Mouse (Mus musculus): ENCODE measurements around the gene Cald1. TPM values are rescaled to one million over a fixed set of nuclear protein-coding genes. Genes with fewer than 3 reads are reported as not detected.

The Cald1 gene
- polyA plus RNA-seq, 1 experiment from 2014 or later, result 73.1 TPM

- Histone ChIP-seq H3K36me3 (ENCODE audit: poor library complexity, severe bottlenecking) (no peaks in the 10 kb centered on the region), H3K4me1 (no peaks in the 10 kb centered on the region), H3K4me3 (no peak overlapping the region), H3K9ac (no peak overlapping the region), H3K27me3 (peaks cover 21% of the 10 kb centered on the region), H3K4me2 (no peak overlapping the region), H3K9me3 (replicated peaks) (no peaks in the 10 kb centered on the region), H3K27ac (no peak overlapping the region)
- WGBS, result 31% methylated on average over 5 of the region's 5 CpGs
- no peak for ATAC-seq
Measured at GRCm38 (mm10) chr6:34648017-34648787, 49.9 kb downstream of the Cald1 start.

GRCm38 (mm10) chr6:34651298-34651697, 53.0 kb downstream of the Cald1 start:
- Histone ChIP-seq H3K4me3 (no peak overlapping the region), H3K4me1 (no peaks in the 10 kb centered on the region), H3K27me3 (peaks cover 21% of the 10 kb centered on the region), H3K9me3 (replicated peaks) (no peaks in the 10 kb centered on the region), H3K9ac (no peak overlapping the region), H3K4me2 (no peak overlapping the region), H3K27ac (no peak overlapping the region), H3K36me3 (ENCODE audit: poor library complexity, severe bottlenecking) (no peaks in the 10 kb centered on the region)
- no peak for ATAC-seq
- 80% methylated on average over 7 of the region's 7 CpGs for WGBS

DNA sequence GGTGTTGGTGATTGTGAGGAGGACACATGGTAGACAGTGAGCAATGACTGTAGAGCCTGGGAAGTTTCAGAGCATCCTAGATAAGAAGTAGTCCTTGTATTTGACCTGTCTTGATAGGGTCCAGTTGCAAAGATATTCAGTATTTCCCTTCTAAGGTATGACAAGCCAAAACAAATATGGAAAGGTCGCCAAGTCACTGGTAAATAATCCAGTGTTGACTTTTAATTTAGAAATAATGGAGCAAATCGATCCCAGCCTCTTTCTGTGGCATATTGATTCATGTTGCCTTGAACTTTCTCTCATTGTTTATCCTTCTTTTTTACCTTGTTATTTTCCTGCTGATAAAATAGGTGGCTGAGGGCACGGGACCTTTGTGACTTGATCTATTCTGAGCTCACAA, 57.4 kb downstream of the Cald1 start:
- 84% methylated on average over 3 of the region's 3 CpGs for WGBS
- H3K4me3 ChIP-seq, result no peak overlapping the region

GRCm38 (mm10) chr6:34658791-34659190, 60.5 kb downstream of the Cald1 start:
- 91% methylated on average over 5 of the region's 5 CpGs for WGBS
- no peak overlapping the region for H3K9ac ChIP-seq

More for the DNA sequence above, 57.4 kb downstream of the Cald1 start:
- no peak for ATAC-seq
- Histone ChIP-seq H3K27ac (no peak overlapping the region), H3K4me2 (no peak overlapping the region), H3K4me1 (peaks cover 2% of the 10 kb centered on the region), H3K9me3 (replicated peaks) (no peaks in the 10 kb centered on the region), H3K9ac (no peak overlapping the region), H3K36me3 (ENCODE audit: poor library complexity, severe bottlenecking) (no peaks in the 10 kb centered on the region), H3K27me3 (peaks cover 10% of the 10 kb centered on the region)

DNA sequence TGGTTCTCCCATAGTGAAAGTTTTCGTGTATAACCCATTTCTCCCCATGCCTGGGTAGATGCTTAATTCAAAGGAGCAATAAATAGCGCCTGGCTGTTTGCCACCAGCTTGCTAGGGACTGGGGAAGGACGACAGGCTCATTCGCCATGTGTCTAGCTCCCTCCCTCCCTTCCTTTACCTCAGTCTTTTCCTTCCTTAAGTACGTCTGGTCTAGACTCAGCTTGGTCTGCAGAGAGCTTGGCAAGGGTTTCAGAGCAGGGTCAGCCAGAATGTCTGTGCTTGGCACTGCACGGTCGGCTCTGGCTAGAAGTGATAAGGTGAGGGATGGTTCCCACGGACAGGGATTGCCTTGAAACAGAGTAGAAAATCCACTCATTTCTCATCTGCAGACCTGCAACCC, 62.4 kb downstream of the Cald1 start:
- Histone ChIP-seq H3K4me2 (no peak overlapping the region), H3K36me3 (ENCODE audit: poor library complexity, severe bottlenecking) (no peaks in the 10 kb centered on the region), H3K9me3 (replicated peaks) (no peaks in the 10 kb centered on the region), H3K27ac (no peak overlapping the region), H3K4me3 (no peak overlapping the region), H3K4me1 (peaks cover 7% of the 10 kb centered on the region), H3K27me3 (no peaks in the 10 kb centered on the region), H3K9ac (no peak overlapping the region)
- 40% methylated on average over 8 of the region's 8 CpGs for WGBS
- ATAC-seq, result no peak

More at GRCm38 (mm10) chr6:34658791-34659190, 60.5 kb downstream of the Cald1 start:
- no peaks in the 10 kb centered on the region for H3K27me3 ChIP-seq
- no peak overlapping the region for H3K4me3 ChIP-seq
- no peaks in the 10 kb centered on the region for H3K9me3 ChIP-seq (replicated peaks)
- H3K27ac ChIP-seq, result no peak overlapping the region
- no peak overlapping the region for H3K4me2 ChIP-seq
- peaks cover 7% of the 10 kb centered on the region for H3K4me1 ChIP-seq
- no peak for ATAC-seq
- H3K36me3 ChIP-seq (ENCODE audit: poor library complexity, severe bottlenecking), result no peaks in the 10 kb centered on the region

DNA sequence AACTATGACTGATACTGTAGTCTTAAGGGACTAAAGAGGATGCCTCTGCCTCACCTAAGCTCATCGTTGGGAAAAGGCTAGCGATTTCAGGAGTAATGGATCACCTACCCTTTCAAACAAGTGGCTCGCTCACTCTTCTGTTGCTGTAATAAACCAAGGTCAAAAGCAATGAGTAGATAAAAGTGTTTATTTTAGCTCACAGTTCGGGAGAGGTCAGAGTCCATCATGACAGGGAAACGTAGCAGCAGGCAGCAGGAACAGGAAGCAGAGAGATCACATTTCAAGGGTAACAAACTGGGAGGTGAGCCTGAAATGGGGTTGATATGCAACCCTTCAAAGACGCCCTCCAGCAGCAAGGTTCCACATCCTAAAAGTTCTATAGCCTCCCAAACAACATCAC, 64.3 kb downstream of the Cald1 start:
- Histone ChIP-seq H3K4me2 (no peak overlapping the region), H3K4me1 (peaks cover 7% of the 10 kb centered on the region), H3K27me3 (no peaks in the 10 kb centered on the region), H3K27ac (no peak overlapping the region), H3K9me3 (replicated peaks) (no peaks in the 10 kb centered on the region), H3K4me3 (no peak overlapping the region), H3K36me3 (ENCODE audit: poor library complexity, severe bottlenecking) (no peaks in the 10 kb centered on the region), H3K9ac (no peak overlapping the region)
- ATAC-seq, result no peak
- 89% methylated on average over 6 of the region's 6 CpGs for WGBS

GRCm38 (mm10) chr6:34664291-34664690, 66.0 kb downstream of the Cald1 start:
- Histone ChIP-seq H3K27me3 (no peaks in the 10 kb centered on the region), H3K27ac (no peak overlapping the region), H3K9ac (no peak overlapping the region), H3K4me1 (peaks cover 7% of the 10 kb centered on the region), H3K4me2 (no peak overlapping the region), H3K4me3 (no peak overlapping the region), H3K9me3 (replicated peaks) (no peaks in the 10 kb centered on the region), H3K36me3 (ENCODE audit: poor library complexity, severe bottlenecking) (no peaks in the 10 kb centered on the region)
- no peak for ATAC-seq
- WGBS, result 91% methylated on average over 4 of the region's 4 CpGs

- H3K4me2 ChIP-seq, result no peak overlapping the region
- no peak overlapping the region for H3K9ac ChIP-seq
- 73% methylated on average over 5 of the region's 5 CpGs for WGBS
- H3K9me3 ChIP-seq (replicated peaks), result no peaks in the 10 kb centered on the region
- H3K36me3 ChIP-seq (ENCODE audit: poor library complexity, severe bottlenecking), result no peaks in the 10 kb centered on the region
- peaks cover 7% of the 10 kb centered on the region for H3K4me1 ChIP-seq
- no peak for ATAC-seq
- no peak overlapping the region for H3K4me3 ChIP-seq
- H3K27ac ChIP-seq, result no peak overlapping the region
- H3K27me3 ChIP-seq, result no peaks in the 10 kb centered on the region
Measured at GRCm38 (mm10) chr6:34664749-34665148, 66.4 kb downstream of the Cald1 start.

GRCm38 (mm10) chr6:34668739-34669254, 70.5 kb downstream of the Cald1 start:
- no peak overlapping the region for H3K9ac ChIP-seq

DNA sequence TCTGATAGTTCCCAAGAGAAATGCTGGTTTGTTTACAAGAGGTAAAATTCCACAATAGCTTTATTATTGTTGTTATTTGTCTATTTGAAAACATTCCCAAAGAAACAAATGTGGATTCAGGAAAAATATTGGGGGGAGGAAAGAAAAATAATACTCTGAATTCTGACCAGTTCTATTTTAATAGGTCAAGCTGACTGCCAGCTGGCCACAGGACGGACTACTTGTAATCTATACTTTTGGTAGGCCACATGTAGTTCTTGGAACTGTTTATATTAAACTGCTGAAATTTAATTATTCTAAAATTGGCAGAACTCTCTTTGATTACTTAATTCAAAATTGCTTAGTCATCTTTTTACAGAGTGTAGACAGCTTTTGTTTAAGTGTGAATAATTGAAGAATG, 73.1 kb downstream of the Cald1 start:
- 88% methylated on average over 1 of the region's 1 CpGs for WGBS
- no peaks in the 10 kb centered on the region for H3K9me3 ChIP-seq (replicated peaks)

More at GRCm38 (mm10) chr6:34668739-34669254, 70.5 kb downstream of the Cald1 start:
- Histone ChIP-seq H3K4me2 (no peak overlapping the region), H3K9me3 (replicated peaks) (no peaks in the 10 kb centered on the region), H3K27ac (no peak overlapping the region), H3K27me3 (no peaks in the 10 kb centered on the region), H3K36me3 (ENCODE audit: poor library complexity, severe bottlenecking) (no peaks in the 10 kb centered on the region), H3K4me1 (no peaks in the 10 kb centered on the region), H3K4me3 (no peak overlapping the region)
- WGBS, result 86% methylated on average over 5 of the region's 5 CpGs
- no peak for ATAC-seq

GRCm38 (mm10) chr6:34674416-34674815, 76.1 kb downstream of the Cald1 start:
- Histone ChIP-seq H3K4me1 (no peaks in the 10 kb centered on the region), H3K9ac (no peak overlapping the region), H3K27me3 (no peaks in the 10 kb centered on the region), H3K9me3 (replicated peaks) (no peaks in the 10 kb centered on the region), H3K4me3 (no peak overlapping the region), H3K36me3 (ENCODE audit: poor library complexity, severe bottlenecking) (no peaks in the 10 kb centered on the region), H3K4me2 (no peak overlapping the region), H3K27ac (no peak overlapping the region)
- no peak for ATAC-seq
- WGBS, result 90% methylated on average over 7 of the region's 7 CpGs

More for the DNA sequence above, 73.1 kb downstream of the Cald1 start:
- Histone ChIP-seq H3K9ac (no peak overlapping the region), H3K36me3 (ENCODE audit: poor library complexity, severe bottlenecking) (no peaks in the 10 kb centered on the region), H3K4me1 (no peaks in the 10 kb centered on the region), H3K27ac (no peak overlapping the region), H3K4me2 (no peak overlapping the region), H3K27me3 (no peaks in the 10 kb centered on the region), H3K4me3 (no peak overlapping the region)
- no peak for ATAC-seq

- H3K4me2 ChIP-seq, result no peak overlapping the region
- no peaks in the 10 kb centered on the region for H3K36me3 ChIP-seq (ENCODE audit: poor library complexity, severe bottlenecking)
- no peaks in the 10 kb centered on the region for H3K9me3 ChIP-seq (replicated peaks)
- no peak overlapping the region for H3K9ac ChIP-seq
- H3K27ac ChIP-seq, result no peak overlapping the region
- H3K4me3 ChIP-seq, result no peak overlapping the region
- no peaks in the 10 kb centered on the region for H3K4me1 ChIP-seq
- WGBS, result 77% methylated on average over 10 of the region's 10 CpGs
- ATAC-seq, result no peak
- no peaks in the 10 kb centered on the region for H3K27me3 ChIP-seq
Measured at GRCm38 (mm10) chr6:34674897-34675296, 76.6 kb downstream of the Cald1 start.

DNA sequence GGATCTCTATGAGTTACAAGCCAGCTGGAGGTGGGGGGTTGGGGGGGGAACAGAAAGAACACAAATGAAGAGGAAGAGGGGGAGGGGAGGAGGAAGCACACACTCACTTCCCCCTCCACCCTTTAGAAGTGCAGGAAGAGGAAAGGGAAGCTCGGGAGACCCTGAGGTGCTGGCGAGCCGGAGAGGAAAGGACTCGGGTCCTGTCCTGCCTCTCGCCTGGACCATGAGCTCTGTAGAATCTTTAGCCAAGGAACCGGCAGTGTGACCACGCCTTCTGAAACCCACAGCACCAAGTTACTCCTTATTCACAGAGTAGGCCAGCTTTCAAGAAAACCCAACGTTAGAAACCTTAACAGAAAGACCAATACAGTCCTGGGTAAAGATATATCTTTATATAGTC, 83.8 kb downstream of the Cald1 start:
- Histone ChIP-seq H3K4me3 (no peak overlapping the region), H3K4me2 (no peak overlapping the region), H3K27ac (no peak overlapping the region), H3K9ac (no peak overlapping the region), H3K36me3 (ENCODE audit: poor library complexity, severe bottlenecking) (no peaks in the 10 kb centered on the region), H3K4me1 (peaks cover 7% of the 10 kb centered on the region; the same call in 1 of the 2 replicates), H3K9me3 (replicated peaks) (no peaks in the 10 kb centered on the region), H3K27me3 (no peaks in the 10 kb centered on the region)
- WGBS, result 72% methylated on average over 8 of the region's 8 CpGs
- ATAC-seq, result no peak
